Mouse (Mus musculus) adrenal gland, postnatal 10 days (tissue): ENCODE results near the gene Phf20. TPM values are rescaled to one million over a fixed set of nuclear protein-coding genes. Genes with fewer than 3 reads are reported as not detected.

ENCODE experiments used
- DNase-seq: peaks from one replicate; pipeline ENCODE4 v3.0.0; 2021; ENCODE audit warnings: mixed read lengths
- long read RNA-seq, 2 experiments: library from polyadenylated mRNA; stranded (forward); transcript quantifications; one replicate each; pipeline ENCODE4 v2.0.0; 2021
- total RNA-seq, 2 experiments: library from RNA; stranded (reverse); gene quantifications; 2 replicates each; pipeline ENCODE4 v1.2.3; 2021

The Phf20 gene
- total RNA-seq, result 10 to 100 TPM; 35.9 to 38.0 TPM
- long read RNA-seq, experiment 1, partial matches to known transcripts, result 24 of 41 reads
- long read RNA-seq, experiment 1, other reads (novel, unspliced or antisense), result 17 of 41 reads
- long read RNA-seq, experiment 2, full-length matches to known transcripts, result 3 of 12 reads
- long read RNA-seq, experiment 2, partial matches to known transcripts, result 4 of 12 reads
- long read RNA-seq, experiment 2, other reads (novel, unspliced or antisense), result 5 of 12 reads

GRCm38 (mm10) chr2:156196302-156197128 lies at the start of gene Phf20:
Gene Phf20, plus strand, starts transcription at chr2:156196466.
- DNase-seq, result peak; percentile 100

- peak; percentile 22 for DNase-seq
These were observed 48.9 kb upstream of the Phf20 start for GRCm38 (mm10) chr2:156147316-156147915.

GRCm38 (mm10) chr2:156151538-156151937 lies 44.7 kb upstream of the Phf20 start:
- DNase-seq, result no peak

GRCm38 (mm10) chr2:156165478-156165877 lies 30.8 kb upstream of the Phf20 start:
- no peak for DNase-seq

GRCm38 (mm10) chr2:156166557-156166956 lies 29.7 kb upstream of the Phf20 start:
- no peak for DNase-seq

- no peak for DNase-seq
These were observed 19.2 kb upstream of the Phf20 start for GRCm38 (mm10) chr2:156177079-156177478.

GRCm38 (mm10) chr2:156177651-156178050 lies 18.6 kb upstream of the Phf20 start:
- peak; percentile 23 for DNase-seq

GRCm38 (mm10) chr2:156179046-156179795 lies 17.0 kb upstream of the Phf20 start:
- DNase-seq, result peak; percentile 86

GRCm38 (mm10) chr2:156179796-156180093 lies 16.5 kb upstream of the Phf20 start:
- no peak for DNase-seq

GRCm38 (mm10) chr2:156180094-156180821 lies 16.0 kb upstream of the Phf20 start, which contains the start of gene Rbm39:
Gene Rbm39, minus strand, starts transcription at chr2:156180238.
- DNase-seq, result peak; percentile 100

- DNase-seq, result no peak
These were observed 15.3 kb upstream of the Phf20 start for GRCm38 (mm10) chr2:156180824-156181590.

- DNase-seq, result no peak
These were observed 14.7 kb upstream of the Phf20 start for GRCm38 (mm10) chr2:156181592-156181991.

- DNase-seq, result peak; percentile 61
These were observed 7.0 kb upstream of the Phf20 start for GRCm38 (mm10) chr2:156189241-156189640.

GRCm38 (mm10) chr2:156190004-156190896 lies 6.0 kb upstream of the Phf20 start:
- no peak for DNase-seq

- no peak for DNase-seq
These were observed 4.7 kb upstream of the Phf20 start for GRCm38 (mm10) chr2:156191540-156191939.

- no peak for DNase-seq
These were observed 4.2 kb upstream of the Phf20 start for GRCm38 (mm10) chr2:156192068-156192467.

GRCm38 (mm10) chr2:156193066-156193862 lies 3.0 kb upstream of the Phf20 start:
- DNase-seq, result no peak

GRCm38 (mm10) chr2:156194571-156194970 lies 1.7 kb upstream of the Phf20 start:
- no peak for DNase-seq
